Mouse (Mus musculus) liver, postnatal 0 days (tissue): ENCODE measurements around the gene Mboat2. TPM values are rescaled to one million over a fixed set of nuclear protein-coding genes. Genes with fewer than 3 reads are reported as not detected.

Source experiments
- ATAC-seq: fragments of 200-750 bp; cut with Nextera tagmentation; 2 replicates; pipeline ENCODE4 v1.8.0; 2017; ENCODE audit warnings: mild to moderate bottlenecking, moderate library complexity
- DNase-seq: peaks from one replicate; pipeline ENCODE4 v3.0.0-alpha.2; 2016
- H3K27ac ChIP-seq: fragments of 300-500 bp; sonication (generic); 2 replicates; pipeline ENCODE4 v1.5.1; 2014; ENCODE audit warnings: antibody characterized with exemption, moderate library complexity, mild to moderate bottlenecking, low read depth
- H3K27me3 ChIP-seq: fragments of 300-500 bp; sonication (generic); 2 replicates; pipeline ENCODE4 v1.6.1; 2014; ENCODE audit warnings: low read length, control low read depth, mixed read lengths; ENCODE audit not compliant: insufficient read depth
- H3K36me3 ChIP-seq: fragments of 300-500 bp; sonication (generic); replicated peaks from 2 replicates; pipeline ENCODE4 v1.6.1; 2014; ENCODE audit warnings: mild to moderate bottlenecking, control low read depth, low read length, moderate library complexity, mixed read lengths; ENCODE audit not compliant: insufficient read depth
- H3K4me1 ChIP-seq: fragments of 300-500 bp; sonication (generic); 2 replicates; pipeline ENCODE4 v1.6.1; 2014; ENCODE audit warnings: antibody characterized with exemption, mild to moderate bottlenecking, control low read depth; ENCODE audit not compliant: insufficient read depth
- H3K4me2 ChIP-seq: fragments of 300-500 bp; sonication (generic); 2 replicates; pipeline ENCODE4 v1.6.1; 2014; ENCODE audit warnings: low read depth, mild to moderate bottlenecking, low read length, moderate library complexity, mixed read lengths
- H3K4me3 ChIP-seq: fragments of 300-500 bp; sonication (generic); 2 replicates; pipeline ENCODE4 v1.5.1; 2014; ENCODE audit warnings: low read depth, low read length
- H3K9ac ChIP-seq: fragments of 300-500 bp; sonication (generic); replicated peaks from 2 replicates; pipeline ENCODE4 v1.6.1; 2014; ENCODE audit warnings: mild to moderate bottlenecking, moderate library complexity
- H3K9me3 ChIP-seq: fragments of 300-500 bp; sonication (generic); 2 replicates; pipeline ENCODE4 v1.6.1; 2016; ENCODE audit warnings: mild to moderate bottlenecking, control low read depth, low read length, mixed read lengths
- CTCF ChIP-seq: sonication (generic); IDR thresholded peaks from 2 replicates; pipeline ENCODE4 v1.5.1; 2016; ENCODE audit warnings: antibody characterized with exemption, low read depth
- EP300 ChIP-seq: IDR thresholded peaks from 2 replicates; pipeline ENCODE4 v1.6.1; 2016; ENCODE audit warnings: antibody characterized with exemption, low read depth, mild to moderate bottlenecking
- WGBS: fragments of 180-500 bp; shearing (Covaris S2); extraction: QIAGEN DNeasy Blood & Tissue Kit; methylation state at CpG from one replicate; pipeline ENCODE4 v1.1.7; 2014; ENCODE audit not compliant: insufficient replicate concordance; 5-methylcytosine and 5-hydroxymethylcytosine counted together
- polyA plus RNA-seq: library from polyadenylated mRNA; unstranded; fragments of >200 nt; fragmentation: Nextera tagmentation; extraction: Ambion mirVana; gene quantifications from 2 replicates; pipeline ENCODE4 v1.2.1, GENCODE M21; 2015

The Mboat2 gene
- polyA plus RNA-seq, 1 experiment from 2014 or later = 2.0 TPM

DNA sequence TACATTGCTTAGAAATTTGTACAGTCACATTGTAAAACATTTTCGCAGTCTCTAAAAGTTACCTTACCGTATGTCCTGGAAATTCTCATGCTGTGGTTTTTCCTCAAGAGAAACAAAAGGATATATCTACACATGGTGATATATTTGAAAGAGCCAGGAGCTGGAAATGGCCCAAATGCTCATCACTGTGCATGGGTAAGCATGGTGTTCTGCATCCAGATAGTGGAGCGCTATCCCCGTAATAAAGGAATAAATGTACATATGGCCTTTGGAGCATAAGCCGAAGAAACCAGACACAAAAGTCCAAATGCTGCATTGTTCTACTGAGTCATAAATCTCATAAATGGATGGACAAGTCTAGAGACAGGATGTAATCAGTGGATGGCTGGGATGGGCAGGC lies 72.1 kb downstream of the Mboat2 start:
- Histone ChIP-seq H3K9ac (no peak overlapping the region), H3K27me3 (no peaks in the 10 kb centered on the region), H3K36me3 (no peaks in the 10 kb centered on the region), H3K9me3 (no peaks in the 10 kb centered on the region), H3K27ac (no peak overlapping the region), H3K4me3 (no peak overlapping the region), H3K4me2 (no peak overlapping the region), H3K4me1 (no peaks in the 10 kb centered on the region)
- no peak for ATAC-seq
- TF ChIP-seq EP300 = no peak
- 94% methylated on average over 5 of the region's 5 CpGs for WGBS
- no peak for DNase-seq

GRCm38 (mm10) chr12:24907894-24908293 lies 77.2 kb downstream of the Mboat2 start:
- TF ChIP-seq CTCF = no peak
- Histone ChIP-seq H3K4me2 (no peak overlapping the region), H3K4me3 (no peak overlapping the region), H3K4me1 (no peaks in the 10 kb centered on the region), H3K9ac (no peak overlapping the region), H3K36me3 (no peaks in the 10 kb centered on the region), H3K27ac (no peak overlapping the region), H3K9me3 (no peaks in the 10 kb centered on the region), H3K27me3 (no peaks in the 10 kb centered on the region)
- ATAC-seq = no peak
- WGBS = 87% methylated on average over 2 of the region's 2 CpGs
- DNase-seq = no peak

DNA sequence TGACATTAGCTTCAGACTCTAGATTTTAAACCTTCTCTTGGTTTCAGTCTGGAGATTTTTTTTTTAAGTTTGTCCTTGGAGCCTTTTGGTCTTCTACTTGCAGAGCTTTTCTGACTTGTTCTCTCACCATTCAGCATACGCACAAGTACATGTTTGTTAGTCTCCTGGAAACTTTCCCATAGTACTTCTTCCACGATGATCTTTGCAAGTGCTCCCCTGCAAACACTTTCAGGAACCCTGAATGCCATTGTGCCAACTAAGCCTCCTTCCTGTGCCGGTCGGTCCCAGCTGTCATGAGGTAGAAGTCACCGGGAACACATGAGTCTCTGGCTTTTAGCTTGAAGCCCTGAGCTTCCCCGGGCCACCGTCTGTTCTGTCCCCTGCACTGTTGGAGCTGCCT lies 79.0 kb downstream of the Mboat2 start:
- ATAC-seq (no peak), DNase-seq (no peak)
- Histone ChIP-seq H3K27ac (no peak overlapping the region), H3K36me3 (no peaks in the 10 kb centered on the region), H3K4me1 (no peaks in the 10 kb centered on the region), H3K9me3 (peaks cover 2% of the 10 kb centered on the region; the same call in 1 of the 2 replicates), H3K4me2 (no peak overlapping the region), H3K9ac (no peak overlapping the region), H3K4me3 (no peak overlapping the region), H3K27me3 (no peaks in the 10 kb centered on the region)
- WGBS = 88% methylated on average over 7 of the region's 7 CpGs
- TF ChIP-seq CTCF (no peak), EP300 (no peak)

GRCm38 (mm10) chr12:24912174-24912573 lies 81.5 kb downstream of the Mboat2 start:
- Histone ChIP-seq H3K4me3 (no peak overlapping the region), H3K9me3 (peaks cover 2% of the 10 kb centered on the region; the same call in 1 of the 2 replicates), H3K9ac (no peak overlapping the region), H3K4me1 (no peaks in the 10 kb centered on the region), H3K27me3 (no peaks in the 10 kb centered on the region), H3K27ac (no peak overlapping the region), H3K4me2 (no peak overlapping the region), H3K36me3 (no peaks in the 10 kb centered on the region)
- WGBS = 60% methylated on average over 6 of the region's 6 CpGs
- no peak for DNase-seq
- no peak for ATAC-seq
- no peak for TF ChIP-seq EP300
- TF ChIP-seq CTCF = no peak

- WGBS = 76% methylated on average over 1 of the region's 1 CpGs
- Histone ChIP-seq H3K4me1 (no peaks in the 10 kb centered on the region), H3K9ac (no peak overlapping the region), H3K4me3 (no peak overlapping the region), H3K4me2 (no peak overlapping the region), H3K27me3 (no peaks in the 10 kb centered on the region), H3K27ac (no peak overlapping the region), H3K36me3 (no peaks in the 10 kb centered on the region), H3K9me3 (peaks cover 2% of the 10 kb centered on the region; the same call in 1 of the 2 replicates)
- no peak for DNase-seq
- ATAC-seq = no peak
- TF ChIP-seq CTCF (no peak), EP300 (no peak)
Observed at GRCm38 (mm10) chr12:24912876-24913275, 82.2 kb downstream of the Mboat2 start.

GRCm38 (mm10) chr12:24918575-24919262 lies 88.0 kb downstream of the Mboat2 start:
- H3K27ac ChIP-seq = no peak overlapping the region
- peaks cover 2% of the 10 kb centered on the region; the same call in 1 of the 2 replicates for H3K9me3 ChIP-seq
- TF ChIP-seq EP300 (no peak), CTCF (no peak)
- no peaks in the 10 kb centered on the region for H3K27me3 ChIP-seq
- DNase-seq (no peak), ATAC-seq (no peak)
- no peaks in the 10 kb centered on the region for H3K36me3 ChIP-seq
- no peak overlapping the region for H3K4me2 ChIP-seq
- no peak overlapping the region for H3K9ac ChIP-seq
- WGBS = 84% methylated on average over 12 of the region's 12 CpGs
- no peaks in the 10 kb centered on the region for H3K4me1 ChIP-seq
- H3K4me3 ChIP-seq = no peak overlapping the region
